Mouse (Mus musculus): ENCODE measurements at regions not wholly inside any gene's neighbourhood (a gene's known extent, or its start where the extent isn't known, plus 50 kb on each side); places are given as distances from the start of the nearest gene placed in this dataset.

- no peak for DNase-seq (ENCODE audit: low read depth, low spot score)
- Histone ChIP-seq H3K9me3 (ENCODE audit: control insufficient read depth, insufficient read depth, low read depth, low read length) (no peaks in the 10 kb centered on the region), H3K27ac (ENCODE audit: insufficient read depth, low read depth, low read length, poor library complexity, severe bottlenecking) (no peak overlapping the region), H3K4me1 (ENCODE audit: control insufficient read depth in 2 of 2, insufficient read depth in 2 of 2, low read length in 2 of 2, poor library complexity in 1 of 2) (no peaks in the 10 kb centered on the region), H3K36me3 (ENCODE audit: control insufficient read depth, insufficient read depth, low read length, poor library complexity, severe bottlenecking) (no peaks in the 10 kb centered on the region), H3K4me3 (ENCODE audit: insufficient read depth in 1 of 2, low read depth in 1 of 2, low read length in 2 of 2, poor library complexity in 1 of 2, severe bottlenecking in 1 of 2) (no peak overlapping the region), H3K9ac (ENCODE audit: insufficient read depth, low read depth, low read length, poor library complexity, severe bottlenecking) (no peak overlapping the region)
- no peak for TF ChIP-seq MAFK (IDR thresholded peaks at IDR 0.05; ENCODE audit: insufficient read depth, low read depth, low read length)
- no peak for TF ChIP-seq ZNF384 (IDR thresholded peaks at IDR 0.05; ENCODE audit: low read depth, low read length)
- no peak for TF ChIP-seq ZC3H11A (IDR thresholded peaks at IDR 0.05; ENCODE audit: borderline replicate concordance, low read depth, low read length)
- TF ChIP-seq HCFC1 (IDR thresholded peaks at IDR 0.05; ENCODE audit: borderline replicate concordance, insufficient read depth, low read length) = no peak
- no peak for TF ChIP-seq CHD2 (IDR thresholded peaks at IDR 0.05; ENCODE audit: low read depth, low read length)
- in situ Hi-C loops (cut with MboI; ENCODE audit: low sequenced_read_pairs in 2 of 2, unreplicated experiment in 2 of 2) = no loop called here
These were observed 2108.3 kb downstream of the 4930444P10Rik start for GRCm38 (mm10) chr1:13984833-13985232.

GRCm38 (mm10) chr1:13980273-13980672 lies 2112.9 kb downstream of the 4930444P10Rik start:
- Histone ChIP-seq H3K27ac (ENCODE audit: insufficient read depth, low read depth, low read length, poor library complexity, severe bottlenecking) (no peak overlapping the region), H3K9ac (ENCODE audit: insufficient read depth, low read depth, low read length, poor library complexity, severe bottlenecking) (no peak overlapping the region), H3K36me3 (ENCODE audit: control insufficient read depth, insufficient read depth, low read length, poor library complexity, severe bottlenecking) (no peaks in the 10 kb centered on the region), H3K9me3 (ENCODE audit: control insufficient read depth, insufficient read depth, low read depth, low read length) (no peaks in the 10 kb centered on the region), H3K4me3 (ENCODE audit: insufficient read depth in 1 of 2, low read depth in 1 of 2, low read length in 2 of 2, poor library complexity in 1 of 2, severe bottlenecking in 1 of 2) (no peak overlapping the region), H3K4me1 (ENCODE audit: control insufficient read depth in 2 of 2, insufficient read depth in 2 of 2, low read length in 2 of 2, poor library complexity in 1 of 2) (no peaks in the 10 kb centered on the region)
- TF ChIP-seq ZNF384 (IDR thresholded peaks at IDR 0.05; ENCODE audit: low read depth, low read length) = no peak
- TF ChIP-seq MAFK (IDR thresholded peaks at IDR 0.05; ENCODE audit: insufficient read depth, low read depth, low read length) = no peak
- no peak for TF ChIP-seq HCFC1 (IDR thresholded peaks at IDR 0.05; ENCODE audit: borderline replicate concordance, insufficient read depth, low read length)
- no peak for TF ChIP-seq ZC3H11A (IDR thresholded peaks at IDR 0.05; ENCODE audit: borderline replicate concordance, low read depth, low read length)
- TF ChIP-seq CHD2 (IDR thresholded peaks at IDR 0.05; ENCODE audit: low read depth, low read length) = no peak
- in situ Hi-C loops (cut with MboI; ENCODE audit: low sequenced_read_pairs in 2 of 2, unreplicated experiment in 2 of 2) = no loop called here
- no peak for DNase-seq (ENCODE audit: low read depth, low spot score)

GRCm38 (mm10) chr1:13978640-13979039 lies 2114.5 kb downstream of the 4930444P10Rik start:
- Histone ChIP-seq H3K4me3 (ENCODE audit: insufficient read depth in 1 of 2, low read depth in 1 of 2, low read length in 2 of 2, poor library complexity in 1 of 2, severe bottlenecking in 1 of 2) (no peak overlapping the region), H3K4me1 (ENCODE audit: control insufficient read depth in 2 of 2, insufficient read depth in 2 of 2, low read length in 2 of 2, poor library complexity in 1 of 2) (no peaks in the 10 kb centered on the region), H3K9me3 (ENCODE audit: control insufficient read depth, insufficient read depth, low read depth, low read length) (no peaks in the 10 kb centered on the region), H3K36me3 (ENCODE audit: control insufficient read depth, insufficient read depth, low read length, poor library complexity, severe bottlenecking) (no peaks in the 10 kb centered on the region), H3K27ac (ENCODE audit: insufficient read depth, low read depth, low read length, poor library complexity, severe bottlenecking) (no peak overlapping the region), H3K9ac (ENCODE audit: insufficient read depth, low read depth, low read length, poor library complexity, severe bottlenecking) (no peak overlapping the region)
- DNase-seq (ENCODE audit: low read depth, low spot score) = no peak
- in situ Hi-C loops (cut with MboI; ENCODE audit: low sequenced_read_pairs in 2 of 2, unreplicated experiment in 2 of 2) = no loop called here
- TF ChIP-seq ZC3H11A (IDR thresholded peaks at IDR 0.05; ENCODE audit: borderline replicate concordance, low read depth, low read length) = no peak
- no peak for TF ChIP-seq MAFK (IDR thresholded peaks at IDR 0.05; ENCODE audit: insufficient read depth, low read depth, low read length)
- TF ChIP-seq HCFC1 (IDR thresholded peaks at IDR 0.05; ENCODE audit: borderline replicate concordance, insufficient read depth, low read length) = no peak
- no peak for TF ChIP-seq CHD2 (IDR thresholded peaks at IDR 0.05; ENCODE audit: low read depth, low read length)

- no peak overlapping the region for H3K9ac ChIP-seq (ENCODE audit: insufficient read depth, low read depth, low read length, poor library complexity, severe bottlenecking)
- DNase-seq (ENCODE audit: low read depth, low spot score) = no peak
- no peak for TF ChIP-seq HCFC1 (IDR thresholded peaks at IDR 0.05; ENCODE audit: borderline replicate concordance, insufficient read depth, low read length)
- TF ChIP-seq ZNF384 (IDR thresholded peaks at IDR 0.05; ENCODE audit: low read depth, low read length) = no peak
- TF ChIP-seq CHD2 (IDR thresholded peaks at IDR 0.05; ENCODE audit: low read depth, low read length) = no peak
- no peak for TF ChIP-seq ZC3H11A (IDR thresholded peaks at IDR 0.05; ENCODE audit: borderline replicate concordance, low read depth, low read length)
- TF ChIP-seq MAFK (IDR thresholded peaks at IDR 0.05; ENCODE audit: insufficient read depth, low read depth, low read length) = no peak
- no peak overlapping the region for H3K27ac ChIP-seq (ENCODE audit: insufficient read depth, low read depth, low read length, poor library complexity, severe bottlenecking)
- no peaks in the 10 kb centered on the region for H3K9me3 ChIP-seq (ENCODE audit: control insufficient read depth, insufficient read depth, low read depth, low read length)
- no peaks in the 10 kb centered on the region for H3K4me1 ChIP-seq (ENCODE audit: control insufficient read depth in 2 of 2, insufficient read depth in 2 of 2, low read length in 2 of 2, poor library complexity in 1 of 2)
- in situ Hi-C loops (cut with MboI; ENCODE audit: low sequenced_read_pairs in 2 of 2, unreplicated experiment in 2 of 2) = no loop called here
- H3K36me3 ChIP-seq (ENCODE audit: control insufficient read depth, insufficient read depth, low read length, poor library complexity, severe bottlenecking) = no peaks in the 10 kb centered on the region
- H3K4me3 ChIP-seq (ENCODE audit: insufficient read depth in 1 of 2, low read depth in 1 of 2, low read length in 2 of 2, poor library complexity in 1 of 2, severe bottlenecking in 1 of 2) = no peak overlapping the region
These were observed 2115.9 kb downstream of the 4930444P10Rik start for GRCm38 (mm10) chr1:13977207-13977606.

GRCm38 (mm10) chr1:13949241-13949640 lies 2143.9 kb downstream of the 4930444P10Rik start:
- no peak for DNase-seq (ENCODE audit: low read depth, low spot score)
- H3K27ac ChIP-seq (ENCODE audit: insufficient read depth, low read depth, low read length, poor library complexity, severe bottlenecking) = no peak overlapping the region
- no peak for TF ChIP-seq MAFK (IDR thresholded peaks at IDR 0.05; ENCODE audit: insufficient read depth, low read depth, low read length)
- TF ChIP-seq ZNF384 (IDR thresholded peaks at IDR 0.05; ENCODE audit: low read depth, low read length) = no peak
- no peak for TF ChIP-seq ZC3H11A (IDR thresholded peaks at IDR 0.05; ENCODE audit: borderline replicate concordance, low read depth, low read length)
- no peak for TF ChIP-seq CHD2 (IDR thresholded peaks at IDR 0.05; ENCODE audit: low read depth, low read length)
- no peak for TF ChIP-seq HCFC1 (IDR thresholded peaks at IDR 0.05; ENCODE audit: borderline replicate concordance, insufficient read depth, low read length)
- in situ Hi-C loops (cut with MboI; ENCODE audit: low sequenced_read_pairs in 2 of 2, unreplicated experiment in 2 of 2) = no loop called here
- H3K9ac ChIP-seq (ENCODE audit: insufficient read depth, low read depth, low read length, poor library complexity, severe bottlenecking) = no peak overlapping the region
- no peaks in the 10 kb centered on the region for H3K36me3 ChIP-seq (ENCODE audit: control insufficient read depth, insufficient read depth, low read length, poor library complexity, severe bottlenecking)
- no peaks in the 10 kb centered on the region for H3K4me1 ChIP-seq (ENCODE audit: control insufficient read depth in 2 of 2, insufficient read depth in 2 of 2, low read length in 2 of 2, poor library complexity in 1 of 2)
- H3K9me3 ChIP-seq (ENCODE audit: control insufficient read depth, insufficient read depth, low read depth, low read length) = no peaks in the 10 kb centered on the region
- H3K4me3 ChIP-seq (ENCODE audit: insufficient read depth in 1 of 2, low read depth in 1 of 2, low read length in 2 of 2, poor library complexity in 1 of 2, severe bottlenecking in 1 of 2) = no peak overlapping the region

All from ES-E14 (cell line).